Mouse (Mus musculus) liver, postnatal 0 days (tissue): ENCODE data around the gene Nav2. TPM values are rescaled to one million over a fixed set of nuclear protein-coding genes. Genes with fewer than 3 reads are reported as not detected.

Experiments
- ATAC-seq: fragments of 200-750 bp; cut with Nextera tagmentation; 2 replicates; pipeline ENCODE4 v1.8.0; 2017; ENCODE audit warnings: mild to moderate bottlenecking, moderate library complexity
- DNase-seq: peaks from one replicate; pipeline ENCODE4 v3.0.0-alpha.2; 2016
- H3K27ac ChIP-seq: fragments of 300-500 bp; sonication (generic); 2 replicates; pipeline ENCODE4 v1.5.1; 2014; ENCODE audit warnings: antibody characterized with exemption, moderate library complexity, mild to moderate bottlenecking, low read depth
- H3K27me3 ChIP-seq: fragments of 300-500 bp; sonication (generic); 2 replicates; pipeline ENCODE4 v1.6.1; 2014; ENCODE audit warnings: low read length, control low read depth, mixed read lengths; ENCODE audit not compliant: insufficient read depth
- H3K36me3 ChIP-seq: fragments of 300-500 bp; sonication (generic); replicated peaks from 2 replicates; pipeline ENCODE4 v1.6.1; 2014; ENCODE audit warnings: mild to moderate bottlenecking, control low read depth, low read length, moderate library complexity, mixed read lengths; ENCODE audit not compliant: insufficient read depth
- H3K4me1 ChIP-seq: fragments of 300-500 bp; sonication (generic); 2 replicates; pipeline ENCODE4 v1.6.1; 2014; ENCODE audit warnings: antibody characterized with exemption, mild to moderate bottlenecking, control low read depth; ENCODE audit not compliant: insufficient read depth
- H3K4me2 ChIP-seq: fragments of 300-500 bp; sonication (generic); 2 replicates; pipeline ENCODE4 v1.6.1; 2014; ENCODE audit warnings: low read depth, mild to moderate bottlenecking, low read length, moderate library complexity, mixed read lengths
- H3K4me3 ChIP-seq: fragments of 300-500 bp; sonication (generic); 2 replicates; pipeline ENCODE4 v1.5.1; 2014; ENCODE audit warnings: low read depth, low read length
- H3K9ac ChIP-seq: fragments of 300-500 bp; sonication (generic); replicated peaks from 2 replicates; pipeline ENCODE4 v1.6.1; 2014; ENCODE audit warnings: mild to moderate bottlenecking, moderate library complexity
- H3K9me3 ChIP-seq: fragments of 300-500 bp; sonication (generic); 2 replicates; pipeline ENCODE4 v1.6.1; 2016; ENCODE audit warnings: mild to moderate bottlenecking, control low read depth, low read length, mixed read lengths
- CTCF ChIP-seq: sonication (generic); IDR thresholded peaks from 2 replicates; pipeline ENCODE4 v1.5.1; 2016; ENCODE audit warnings: antibody characterized with exemption, low read depth
- EP300 ChIP-seq: IDR thresholded peaks from 2 replicates; pipeline ENCODE4 v1.6.1; 2016; ENCODE audit warnings: antibody characterized with exemption, low read depth, mild to moderate bottlenecking
- WGBS: fragments of 180-500 bp; shearing (Covaris S2); extraction: QIAGEN DNeasy Blood & Tissue Kit; methylation state at CpG from one replicate; pipeline ENCODE4 v1.1.7; 2014; ENCODE audit not compliant: insufficient replicate concordance; 5-methylcytosine and 5-hydroxymethylcytosine counted together
- polyA plus RNA-seq: library from polyadenylated mRNA; unstranded; fragments of >200 nt; fragmentation: Nextera tagmentation; extraction: Ambion mirVana; gene quantifications from 2 replicates; pipeline ENCODE4 v1.2.1, GENCODE M21; 2015

The Nav2 gene
- polyA plus RNA-seq, 1 experiment from 2014 or later = 3.3 TPM

DNA sequence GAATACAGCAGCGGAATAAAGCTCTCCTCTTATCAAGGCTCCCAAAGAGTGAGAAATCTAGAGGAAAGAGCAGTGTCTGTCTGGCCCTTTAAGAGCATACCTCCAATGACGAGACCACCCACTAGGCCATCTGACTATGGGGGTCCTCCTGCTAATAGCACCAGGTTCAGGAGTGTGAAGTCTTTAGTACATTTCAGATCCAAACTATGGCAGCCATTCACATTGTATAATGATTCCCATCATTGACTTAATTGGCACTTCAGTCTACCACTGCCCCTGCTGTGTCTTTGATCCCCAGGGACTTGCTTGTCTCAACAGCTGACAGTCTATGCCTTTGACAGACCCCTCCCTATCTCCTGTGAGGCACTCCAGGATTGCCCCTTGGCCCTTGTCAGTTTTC, 479.6 kb downstream of the Nav2 start:
- Histone ChIP-seq H3K4me3 (no peak overlapping the region), H3K27me3 (no peaks in the 10 kb centered on the region), H3K4me1 (peaks cover 8% of the 10 kb centered on the region), H3K27ac (no peak overlapping the region), H3K4me2 (no peak overlapping the region), H3K36me3 (no peaks in the 10 kb centered on the region), H3K9me3 (no peaks in the 10 kb centered on the region), H3K9ac (no peak overlapping the region)
- TF ChIP-seq EP300 (no peak), CTCF (no peak)
- no peak for ATAC-seq
- 69% methylated on average over 2 of the region's 2 CpGs for WGBS
- no peak for DNase-seq

- Histone ChIP-seq H3K4me1 (peaks cover 8% of the 10 kb centered on the region), H3K4me3 (no peak overlapping the region), H3K27ac (no peak overlapping the region), H3K36me3 (no peaks in the 10 kb centered on the region), H3K9ac (no peak overlapping the region), H3K4me2 (no peak overlapping the region), H3K9me3 (no peaks in the 10 kb centered on the region), H3K27me3 (no peaks in the 10 kb centered on the region)
- 75% methylated on average over 3 of the region's 3 CpGs for WGBS
- TF ChIP-seq EP300 (no peak), CTCF (no peak)
- ATAC-seq (no peak), DNase-seq (no peak)
Observed at GRCm38 (mm10) chr7:49390312-49390711, 481.8 kb downstream of the Nav2 start.

DNA sequence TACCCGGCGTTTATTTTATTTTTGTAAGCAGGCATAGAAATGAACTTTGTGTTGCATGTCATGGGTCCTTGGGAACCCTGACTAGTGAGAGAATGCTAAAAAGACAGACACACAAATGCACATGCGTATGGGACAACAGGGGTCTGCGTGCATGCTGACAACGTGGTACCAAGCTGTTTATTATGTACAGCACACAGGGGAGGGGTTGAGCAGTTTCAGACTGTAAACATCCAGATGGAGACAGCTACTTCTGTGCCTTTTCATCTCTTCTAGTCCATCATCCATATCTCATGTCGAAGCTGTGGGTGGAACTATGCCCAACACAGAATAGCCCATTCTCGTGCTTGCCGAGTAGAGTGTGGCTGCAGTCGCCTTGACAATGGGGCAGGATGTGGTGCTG, 482.3 kb downstream of the Nav2 start:
- WGBS = 67% methylated on average over 9 of the region's 9 CpGs
- Histone ChIP-seq H3K36me3 (no peaks in the 10 kb centered on the region), H3K9me3 (no peaks in the 10 kb centered on the region), H3K9ac (no peak overlapping the region), H3K4me2 (no peak overlapping the region), H3K27me3 (no peaks in the 10 kb centered on the region), H3K4me3 (no peak overlapping the region), H3K27ac (no peak overlapping the region), H3K4me1 (peaks cover 8% of the 10 kb centered on the region)
- DNase-seq (no peak), ATAC-seq (no peak)
- TF ChIP-seq EP300 (no peak), CTCF (no peak)

- TF ChIP-seq EP300 (no peak), CTCF (no peak)
- Histone ChIP-seq H3K9ac (no peak overlapping the region), H3K4me2 (no peak overlapping the region), H3K4me1 (peaks cover 17% of the 10 kb centered on the region), H3K4me3 (no peak overlapping the region), H3K9me3 (no peaks in the 10 kb centered on the region), H3K36me3 (no peaks in the 10 kb centered on the region), H3K27me3 (no peaks in the 10 kb centered on the region), H3K27ac (no peak overlapping the region)
- DNase-seq = no peak
- WGBS = 79% methylated on average over 3 of the region's 3 CpGs
- no peak for ATAC-seq
Observed at GRCm38 (mm10) chr7:49392180-49392579, 483.7 kb downstream of the Nav2 start.

GRCm38 (mm10) chr7:49392834-49393233, 484.3 kb downstream of the Nav2 start:
- H3K9ac ChIP-seq = no peak overlapping the region
- no peak overlapping the region for H3K4me2 ChIP-seq
- WGBS = 62% methylated on average over 3 of the region's 3 CpGs
- H3K27me3 ChIP-seq = no peaks in the 10 kb centered on the region
- DNase-seq = no peak
- H3K36me3 ChIP-seq = no peaks in the 10 kb centered on the region
- no peak for ATAC-seq
- H3K4me3 ChIP-seq = no peak overlapping the region
- H3K9me3 ChIP-seq = no peaks in the 10 kb centered on the region
- TF ChIP-seq CTCF = no peak
- no peak for TF ChIP-seq EP300
- H3K4me1 ChIP-seq = peaks cover 15% of the 10 kb centered on the region; the same call in 1 of the 2 replicates
- no peak overlapping the region for H3K27ac ChIP-seq

GRCm38 (mm10) chr7:49393857-49394256, 485.3 kb downstream of the Nav2 start:
- 70% methylated on average over 7 of the region's 7 CpGs for WGBS
- Histone ChIP-seq H3K4me2 (no peak overlapping the region), H3K27ac (no peak overlapping the region), H3K36me3 (no peaks in the 10 kb centered on the region), H3K9me3 (no peaks in the 10 kb centered on the region), H3K4me1 (peaks cover 15% of the 10 kb centered on the region; the same call in 1 of the 2 replicates), H3K4me3 (no peak overlapping the region), H3K27me3 (no peaks in the 10 kb centered on the region), H3K9ac (no peak overlapping the region)
- TF ChIP-seq EP300 (no peak), CTCF (no peak)
- no peak for ATAC-seq
- no peak for DNase-seq

- Histone ChIP-seq H3K4me3 (no peak overlapping the region), H3K4me1 (peaks cover 16% of the 10 kb centered on the region; the same call in 1 of the 2 replicates), H3K36me3 (no peaks in the 10 kb centered on the region), H3K9ac (no peak overlapping the region), H3K9me3 (no peaks in the 10 kb centered on the region), H3K27ac (peak overlapping the region; percentile 87), H3K4me2 (no peak overlapping the region), H3K27me3 (no peaks in the 10 kb centered on the region)
- TF ChIP-seq EP300 = no peak
- no peak for ATAC-seq
- 74% methylated on average over 1 of the region's 1 CpGs for WGBS
- no peak for DNase-seq
Observed at GRCm38 (mm10) chr7:49396202-49396601, 487.7 kb downstream of the Nav2 start.
